Mouse (Mus musculus) thymus, adult 18-20 months (tissue): ENCODE data around the gene Itga11.
"Not testable (repeated sequence)": the region's sequence is repeated elsewhere in the genome, so short reads cannot be mapped to it uniquely, and the experiment has no call there.

ENCODE experiments used
- DNase-seq, 2 experiments: peaks; one replicate each; pipeline ENCODE4 v3.0.0; 2022; ENCODE audit warnings: mixed read lengths in 2 of 2

Itga11 gene

DNA sequence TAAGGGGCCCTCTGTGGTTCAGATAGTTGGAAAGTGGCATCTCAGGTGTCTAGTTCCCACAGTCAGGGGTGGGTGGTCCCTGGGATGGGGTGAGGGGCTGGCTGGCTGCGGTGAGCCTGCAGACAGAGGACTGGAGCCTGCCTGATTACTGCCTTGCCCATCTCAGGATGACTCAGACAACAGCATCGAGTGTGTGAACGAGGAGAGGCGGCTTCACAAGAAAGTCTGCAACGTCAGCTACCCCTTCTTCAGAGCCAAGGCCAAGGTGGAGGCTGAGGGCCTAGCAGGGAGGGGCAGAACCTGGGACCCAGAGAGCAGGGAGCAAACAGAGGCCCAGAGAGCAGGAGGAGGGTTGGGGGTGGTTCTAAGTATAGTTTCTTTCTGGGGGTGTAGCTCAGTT lies 90.7 kb downstream of the Itga11 start:
- no peak for DNase-seq

DNA sequence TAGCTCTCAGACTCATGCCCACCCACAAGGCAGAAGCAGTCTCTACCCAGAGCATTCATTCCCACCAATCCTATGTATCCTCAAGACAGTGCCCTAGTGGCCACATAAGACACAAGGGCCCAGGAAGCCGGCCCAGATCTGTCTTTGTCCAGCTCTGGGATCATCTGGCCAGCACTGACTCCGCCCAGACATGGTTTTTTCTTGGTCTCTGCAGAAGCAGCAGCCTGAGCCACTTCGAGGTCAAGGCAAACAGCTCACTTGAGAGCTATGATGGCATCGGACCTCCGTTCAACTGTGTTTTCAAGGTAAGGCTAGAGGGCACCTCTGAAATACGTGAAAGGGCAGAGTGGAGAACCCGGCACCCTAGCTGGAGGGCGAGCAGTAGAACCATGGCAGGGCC lies 95.1 kb downstream of the Itga11 start:
- DNase-seq: no peak

DNA sequence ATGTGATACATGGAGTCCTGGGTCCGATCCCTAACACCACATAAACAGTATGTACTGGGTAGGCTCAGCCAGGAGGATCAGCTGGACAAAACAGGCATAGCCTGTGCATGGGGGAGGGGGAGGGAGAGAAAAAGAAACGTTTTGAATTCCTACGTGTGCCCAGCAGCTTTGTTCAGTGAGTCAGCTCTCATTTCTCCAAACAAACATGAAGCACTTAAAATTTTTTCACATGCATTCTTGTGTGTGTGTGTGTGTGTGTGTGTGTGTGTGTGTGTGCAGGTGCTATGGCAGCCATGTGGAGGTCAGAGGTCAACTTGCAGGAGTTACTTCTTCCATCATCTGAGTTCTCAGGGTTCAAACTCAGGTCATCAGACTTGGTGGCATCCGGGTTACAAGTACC lies 97.8 kb downstream of the Itga11 start:
- DNase-seq: no peak

- DNase-seq: peak; percentile 15 to 25
Measured at GRCm38 (mm10) chr9:62777461-62777860, 99.8 kb downstream of the Itga11 start.

GRCm38 (mm10) chr9:62778721-62779120 lies 101.1 kb downstream of the Itga11 start:
- no peak for DNase-seq

GRCm38 (mm10) chr9:62781965-62782364 lies 104.3 kb downstream of the Itga11 start:
- DNase-seq: no peak

GRCm38 (mm10) chr9:62782976-62783781 lies 105.6 kb downstream of the Itga11 start:
- no peak for DNase-seq

DNA sequence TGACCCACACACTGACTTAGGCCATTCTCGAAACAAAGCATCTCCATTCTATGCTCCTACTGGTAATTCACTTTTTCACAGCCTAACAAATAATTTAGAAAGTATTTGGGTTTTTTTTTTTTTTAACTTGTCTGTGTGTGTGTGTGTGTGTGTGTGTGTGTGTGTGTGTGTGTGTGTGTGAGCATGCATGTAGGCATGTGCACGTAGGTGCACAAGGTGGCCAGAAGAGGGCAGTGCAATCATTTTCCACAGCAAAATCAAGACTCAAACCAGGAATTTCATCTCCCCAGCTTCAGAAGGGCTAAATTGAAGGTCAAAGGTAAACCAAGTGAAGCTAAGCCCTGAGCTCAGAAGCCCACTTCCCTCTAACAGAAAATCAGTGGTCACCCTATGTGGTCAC lies 106.6 kb downstream of the Itga11 start:
- no peak for DNase-seq

DNA sequence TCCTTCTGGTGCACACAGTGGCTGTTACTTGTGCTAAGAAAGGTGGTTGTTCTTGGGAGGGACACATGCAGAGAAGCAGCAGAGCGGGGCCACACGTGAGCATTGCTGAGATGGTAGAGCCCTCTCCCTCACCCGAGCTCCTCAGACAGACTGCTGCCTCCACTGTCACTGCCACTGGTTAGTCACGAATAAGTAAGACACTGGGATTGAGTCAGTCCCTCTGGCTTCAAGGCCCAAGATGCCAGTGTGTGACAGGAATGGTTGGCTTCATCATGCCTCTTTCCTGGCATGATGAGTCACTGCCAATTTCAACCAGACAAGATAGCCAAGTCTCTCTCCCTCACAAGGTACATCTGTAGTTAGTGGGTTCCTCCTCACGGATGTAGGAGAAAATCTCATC lies 109.1 kb downstream of the Itga11 start:
- no peak for DNase-seq

DNA sequence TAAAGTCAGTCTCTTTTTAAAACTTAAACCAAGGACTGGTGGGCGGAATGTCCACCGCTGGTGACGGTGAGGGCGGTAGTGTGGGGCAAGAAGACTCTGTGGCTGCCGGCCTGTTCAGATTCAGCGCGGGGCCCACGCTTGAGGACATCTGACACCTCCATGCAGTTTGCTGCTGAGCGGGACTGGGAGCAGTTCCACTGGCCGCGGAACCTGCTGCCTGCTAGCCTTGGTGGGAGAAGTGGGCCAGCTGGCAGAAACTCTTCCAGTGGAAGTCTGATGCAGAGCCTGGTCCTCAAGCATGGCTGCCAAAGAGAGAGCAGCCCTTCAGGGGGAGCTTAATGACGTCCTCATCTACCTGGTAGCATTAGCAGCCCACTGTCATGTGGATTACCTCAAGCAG lies 112.2 kb downstream of the Itga11 start:
- DNase-seq: no peak

GRCm38 (mm10) chr9:62799218-62799617 lies 121.6 kb downstream of the Itga11 start:
- not testable (repeated sequence) for DNase-seq

DNA sequence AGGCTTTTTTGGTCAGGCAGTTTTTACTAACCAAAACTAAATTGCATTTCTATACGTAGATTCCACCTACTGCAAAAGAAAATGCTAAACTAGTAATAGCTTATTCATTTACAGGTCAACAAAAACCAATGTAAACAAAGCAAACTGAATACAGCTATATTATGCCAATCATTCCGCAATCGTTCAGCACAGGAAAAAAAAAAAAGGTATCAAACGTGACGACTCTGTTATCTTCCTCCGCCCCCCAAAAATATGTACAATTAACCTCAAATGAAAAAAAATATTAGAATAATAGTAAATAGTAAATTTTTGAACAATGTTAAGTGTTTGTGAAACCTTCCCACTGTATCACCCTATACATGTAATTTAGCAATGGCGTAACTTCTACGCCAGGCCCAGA lies 132.5 kb downstream of the Itga11 start:
- DNase-seq: no peak

GRCm38 (mm10) chr9:62810543-62811515 lies 133.2 kb downstream of the Itga11 start:
- no peak for DNase-seq

DNA sequence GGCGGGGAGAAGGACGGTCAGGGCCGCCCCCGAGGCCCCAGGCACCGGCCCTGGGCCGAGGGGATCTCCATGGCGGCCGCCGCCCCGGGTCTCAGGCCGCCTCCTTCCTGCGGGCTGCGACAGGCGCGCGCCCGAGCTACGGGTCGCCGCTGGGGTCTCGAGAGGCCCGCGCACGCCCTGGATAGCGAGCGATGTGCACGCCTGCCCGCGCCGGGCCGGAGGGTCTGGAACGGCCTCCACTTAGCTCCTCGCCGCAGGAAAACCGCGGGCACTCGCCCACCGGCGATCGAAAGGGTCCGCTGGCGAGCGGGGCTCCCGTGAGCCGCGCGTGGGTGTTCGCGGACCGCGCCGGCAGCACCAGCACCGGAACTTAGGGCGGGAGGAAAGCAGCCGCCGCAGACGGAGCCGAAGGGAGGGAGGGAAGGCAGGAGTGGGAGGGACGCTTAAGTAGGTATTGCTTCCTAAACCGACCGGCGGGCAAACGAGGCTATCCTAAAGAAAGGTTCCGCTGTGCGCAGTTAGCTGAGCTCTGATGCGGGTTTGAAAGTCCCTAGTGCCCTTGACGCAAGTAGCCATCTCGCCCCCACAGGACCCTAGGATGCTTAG lies 134.0 kb downstream of the Itga11 start, which contains the start of gene Fem1b:
Gene Fem1b (minus strand): TSS at position 419 of the 606 bp plus-strand sequence.
- DNase-seq: peak; percentile 80 to 85

DNA sequence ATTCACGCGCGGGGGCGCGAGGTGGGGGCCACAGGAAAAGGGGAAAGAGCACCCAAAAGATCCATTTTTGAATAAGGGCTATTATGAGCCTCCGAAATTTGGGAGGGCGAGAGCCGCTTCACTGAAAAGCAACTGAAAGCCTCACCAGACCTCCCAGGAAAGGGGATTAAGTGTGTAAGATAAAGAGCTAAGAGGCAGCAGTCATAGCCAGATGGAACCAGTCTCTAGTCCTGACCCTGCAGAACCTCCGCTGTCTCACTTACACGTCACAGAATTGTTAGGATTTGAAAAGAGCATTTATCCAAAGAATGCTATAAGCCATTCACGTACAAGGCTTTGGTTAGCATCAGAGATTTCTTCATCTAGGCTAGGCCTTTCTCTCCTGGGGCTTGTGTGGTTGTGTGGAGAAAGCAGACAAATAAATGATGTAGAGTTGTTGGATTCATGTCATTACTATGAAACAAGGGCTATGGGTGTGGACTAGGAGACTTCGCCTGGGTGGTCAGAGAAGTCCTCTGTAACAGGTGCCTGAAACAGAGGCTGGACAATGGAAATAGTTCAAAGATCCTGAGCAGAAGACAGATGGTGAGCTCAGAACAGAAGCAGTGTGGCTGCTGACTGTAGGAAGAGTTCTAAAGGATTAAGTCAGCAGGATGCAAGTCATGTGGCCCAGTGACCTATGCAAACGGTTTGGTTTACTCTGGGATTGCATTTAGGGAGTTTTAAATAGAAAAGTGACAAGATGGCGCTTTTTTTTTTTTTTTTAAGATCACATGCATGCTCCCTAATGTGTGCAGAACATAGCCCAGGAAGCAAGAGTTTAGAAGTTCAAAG lies 134.8 kb downstream of the Itga11 start:
- no peak for DNase-seq

DNA sequence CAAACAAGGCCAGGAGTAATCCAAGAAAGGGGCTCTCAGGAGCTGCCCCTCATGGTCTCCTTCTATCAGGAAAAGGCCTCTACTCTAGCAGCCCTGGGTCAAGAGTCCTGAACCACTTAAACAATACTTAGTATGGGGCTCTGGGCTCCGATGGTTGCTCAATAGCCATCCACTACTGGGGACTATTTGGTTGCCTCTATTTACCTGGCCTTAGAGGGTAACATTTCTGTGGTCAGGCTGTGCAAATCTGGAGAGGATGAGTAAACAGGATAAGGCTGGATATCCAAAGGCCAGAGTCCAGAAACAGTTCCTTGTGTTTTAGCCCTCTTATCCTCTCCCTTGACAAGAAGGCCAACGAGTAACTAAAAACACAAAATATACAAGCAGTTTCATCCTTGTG lies 137.1 kb downstream of the Itga11 start:
- DNase-seq: no peak

DNA sequence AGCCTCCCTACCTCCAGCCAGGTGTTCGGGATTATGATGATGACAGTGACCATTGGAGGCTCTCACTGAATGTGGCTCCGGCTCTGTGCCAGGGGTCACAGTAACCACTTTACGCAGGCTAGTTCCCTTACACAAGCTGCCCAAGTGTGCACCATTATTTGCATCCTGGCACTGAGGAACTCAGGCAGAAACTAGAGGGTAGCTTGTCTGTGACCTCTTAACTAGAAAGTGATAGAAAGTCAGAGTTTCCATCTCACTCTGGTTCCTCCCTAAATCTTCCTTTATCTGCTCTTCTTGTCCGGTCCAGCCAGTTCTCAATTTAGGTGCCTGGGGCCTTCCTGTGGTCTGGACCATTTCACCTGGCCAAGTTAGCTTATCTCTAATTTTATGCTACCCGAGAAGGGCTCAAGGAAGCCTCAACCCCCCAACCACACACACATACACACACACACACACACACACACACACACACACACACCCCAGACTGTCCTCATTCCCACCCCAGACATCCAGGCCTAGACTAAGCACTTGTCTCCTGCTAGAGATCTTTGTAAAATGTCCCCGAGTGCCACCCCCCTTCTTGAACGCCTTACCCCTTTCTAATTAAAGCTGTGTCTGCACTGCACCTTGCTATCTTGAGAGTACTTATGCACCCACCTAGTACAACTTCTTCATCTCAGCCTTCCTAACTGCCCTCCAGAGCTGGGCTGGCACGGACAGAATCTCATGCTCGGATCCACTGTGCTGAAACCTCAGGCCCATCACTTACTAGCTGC lies 138.9 kb downstream of the Itga11 start:
- no peak for DNase-seq

- no peak for DNase-seq
Measured at GRCm38 (mm10) chr9:62817099-62817571, 139.5 kb downstream of the Itga11 start.

GRCm38 (mm10) chr9:62817828-62818614 lies 140.4 kb downstream of the Itga11 start:
- no peak for DNase-seq

GRCm38 (mm10) chr9:62819494-62819893 lies 141.9 kb downstream of the Itga11 start:
- no peak for DNase-seq
